Mouse (Mus musculus) heart, adult 10 weeks (tissue): ENCODE data around the gene Parp4. TPM values are rescaled to one million over a fixed set of nuclear protein-coding genes. Genes with fewer than 3 reads are reported as not detected.

Source experiments
- polyA plus RNA-seq: library from polyadenylated mRNA; stranded (reverse); fragments of 350-450 nt; fragmentation: Illumina TruSeq; extraction: RNeasy Lipid Tissue Mini Kit (QIAGEN cat#74804); gene quantifications from one replicate; pipeline ENCODE4 v1.2.3, GENCODE M21; 2014; ENCODE audit warnings: low read depth, low replicate concordance

The Parp4 gene
- 22.8 TPM for polyA plus RNA-seq

DNA sequence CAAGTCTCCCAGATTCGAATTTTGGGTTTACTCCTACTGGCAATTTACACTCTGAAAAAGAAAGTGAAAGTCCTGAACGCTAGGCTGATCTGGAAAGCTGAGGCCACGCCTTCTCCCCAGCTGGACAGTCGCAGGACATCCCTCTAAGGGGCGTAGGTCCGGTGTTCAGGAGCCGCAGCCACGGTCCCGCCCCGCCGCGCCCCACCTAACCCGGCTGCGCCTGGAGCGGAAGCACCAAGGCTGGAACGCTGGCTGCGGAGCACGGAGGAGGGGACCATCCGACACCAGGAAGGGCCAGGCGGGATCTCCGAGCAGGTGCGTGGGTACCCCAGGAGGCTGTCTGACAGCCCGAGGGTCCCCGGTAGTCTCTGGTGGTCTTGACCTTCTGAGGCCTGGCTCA, at the start of gene Parp4, which contains the start of gene Cenpj:
TSS of gene Parp4 (plus strand) at position 204 of the 400 bp plus-strand sequence.
TSS of gene Cenpj (minus strand) at position 10 of the 400 bp plus-strand sequence.

GRCm38 (mm10) chr14:56667969-56668802, 92.8 kb downstream of the Parp4 start, which contains the start of gene Mphosph8:
TSS of gene Mphosph8 (plus strand) at chr14:56668248.

Other genes starting within 250 kb of the Parp4 start
- gene Atp12a, start 210.6 kb upstream of the Parp4 start, polyA plus RNA-seq = not detected
- gene Rnf17, start 173.0 kb upstream of the Parp4 start, polyA plus RNA-seq = 0.21 TPM
- 3.3 TPM for gene Cenpj, start 194 bp upstream of the Parp4 start, polyA plus RNA-seq
- 25.0 TPM for gene Mphosph8, start 92.6 kb downstream of the Parp4 start, polyA plus RNA-seq
- gene Pspc1, start 202.7 kb downstream of the Parp4 start, polyA plus RNA-seq = 16.1 TPM
- gene Zmym5, start 236.1 kb downstream of the Parp4 start, polyA plus RNA-seq = 28.6 TPM